Mouse (Mus musculus) right cerebral cortex, adult 2 months (tissue): ENCODE measurements around the gene Mia2.
"Not testable (repeated sequence)": the region's sequence is repeated elsewhere in the genome, so short reads cannot be mapped to it uniquely, and the experiment has no call there.

Source experiments
- DNase-seq, 2 experiments: peaks; one replicate each; pipeline ENCODE4 v3.0.0; 2021 to 2022; ENCODE audit warnings: low spot score in 2 of 2

The Mia2 gene

DNA sequence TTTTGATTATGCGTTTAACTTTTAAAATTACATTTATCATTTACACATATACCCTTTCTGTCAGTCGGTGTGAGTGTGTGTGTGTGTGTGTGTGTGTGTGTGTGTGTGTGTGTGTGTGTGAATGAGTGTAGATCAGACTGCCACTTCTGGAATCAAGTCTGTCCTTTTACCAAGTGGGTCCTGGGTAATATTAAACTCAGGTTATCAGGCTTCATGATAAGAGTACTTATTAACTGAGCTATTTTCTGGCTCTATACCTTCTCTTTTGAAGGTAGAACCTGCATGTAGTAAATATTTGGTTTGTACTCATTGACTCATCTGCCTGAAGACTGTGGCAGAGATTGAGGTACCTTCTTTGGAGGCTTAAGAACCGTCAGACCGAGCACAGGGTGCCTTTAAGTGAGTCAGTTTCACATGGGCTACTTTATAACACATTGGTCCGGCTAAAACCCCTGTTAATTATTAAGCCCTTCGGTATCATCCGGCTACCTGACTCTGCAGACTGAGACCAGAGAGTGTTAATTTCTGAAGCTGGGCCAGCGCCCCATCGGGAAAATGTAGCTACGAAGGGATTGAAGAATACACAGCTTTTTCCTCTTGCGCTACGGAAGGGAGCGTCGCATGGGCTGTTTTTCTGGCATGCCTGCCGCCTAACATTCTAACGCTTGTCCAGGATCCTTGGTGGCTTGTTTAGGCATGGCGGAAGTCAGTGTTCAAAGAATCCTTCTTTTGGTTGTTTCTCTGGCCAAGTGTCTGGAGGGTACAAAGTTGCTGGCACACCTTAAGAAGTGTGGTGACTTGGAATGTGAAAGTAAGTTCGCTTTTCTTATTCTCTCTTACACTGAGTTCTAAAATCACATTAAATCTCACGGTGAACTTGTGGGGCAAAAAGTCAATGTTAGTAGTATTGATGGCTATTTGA is at the start of gene Mia2:
Gene Mia2 (plus strand): TSS at position 696 of the 922 bp plus-strand sequence.
- no peak for DNase-seq

DNA sequence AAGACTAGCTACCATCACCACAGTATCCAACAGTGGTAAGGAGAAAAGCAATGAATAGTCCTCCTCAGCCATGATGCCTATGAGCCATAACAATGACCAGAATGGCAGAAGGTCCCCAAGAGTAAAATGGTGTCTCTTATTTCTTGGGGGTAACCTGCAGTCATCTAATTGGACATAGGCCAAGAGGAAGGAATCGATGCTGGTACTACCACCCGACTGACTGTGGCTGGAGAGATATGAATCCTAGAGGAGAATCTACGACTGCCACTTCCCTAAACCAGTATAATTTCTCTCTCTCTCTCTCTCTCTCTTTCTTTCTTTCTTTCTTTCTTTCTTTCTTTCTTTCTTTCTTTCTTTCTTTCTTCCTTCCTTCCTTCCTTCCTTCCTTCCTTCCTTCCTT is 43.1 kb upstream of the Mia2 start:
- DNase-seq: no peak

DNA sequence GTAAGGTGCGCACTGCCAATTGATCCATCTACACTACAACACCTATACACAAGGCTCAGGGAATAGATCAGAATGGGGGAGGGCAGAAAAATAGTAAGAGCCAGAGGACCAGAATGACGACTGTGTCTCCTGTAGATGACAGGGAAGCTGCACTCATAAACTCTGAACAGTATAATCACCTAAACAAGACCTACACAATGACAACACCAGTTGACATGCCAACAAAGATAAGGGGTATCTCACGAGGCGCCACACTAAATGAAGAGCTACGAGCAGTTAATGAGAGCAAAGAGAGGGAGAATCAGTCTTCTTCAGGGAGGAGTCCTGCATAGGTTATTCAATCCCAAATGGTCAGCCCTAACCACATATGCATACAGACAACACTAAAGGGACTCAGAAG is 42.4 kb upstream of the Mia2 start:
- DNase-seq: no peak

DNA sequence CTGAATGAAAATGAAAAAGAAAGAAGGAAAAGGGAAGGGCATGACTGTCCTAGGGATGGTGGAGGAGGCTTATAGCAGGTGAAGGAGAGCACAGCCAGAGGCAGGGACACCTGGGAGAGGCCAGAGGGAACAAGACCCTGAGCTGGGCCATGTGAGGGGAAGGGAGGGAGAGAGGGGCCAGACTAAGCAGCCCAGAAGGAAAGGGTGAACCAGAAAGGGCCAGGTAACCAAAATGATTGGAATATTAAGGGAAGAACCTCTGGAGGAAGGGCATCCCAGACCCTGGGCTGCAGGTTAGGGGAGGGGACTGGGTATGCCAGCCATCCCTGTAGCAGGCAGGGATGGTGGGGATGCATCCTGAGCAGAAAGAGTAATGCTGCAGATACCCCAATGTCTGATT is 41.6 kb upstream of the Mia2 start:
- DNase-seq: no peak

DNA sequence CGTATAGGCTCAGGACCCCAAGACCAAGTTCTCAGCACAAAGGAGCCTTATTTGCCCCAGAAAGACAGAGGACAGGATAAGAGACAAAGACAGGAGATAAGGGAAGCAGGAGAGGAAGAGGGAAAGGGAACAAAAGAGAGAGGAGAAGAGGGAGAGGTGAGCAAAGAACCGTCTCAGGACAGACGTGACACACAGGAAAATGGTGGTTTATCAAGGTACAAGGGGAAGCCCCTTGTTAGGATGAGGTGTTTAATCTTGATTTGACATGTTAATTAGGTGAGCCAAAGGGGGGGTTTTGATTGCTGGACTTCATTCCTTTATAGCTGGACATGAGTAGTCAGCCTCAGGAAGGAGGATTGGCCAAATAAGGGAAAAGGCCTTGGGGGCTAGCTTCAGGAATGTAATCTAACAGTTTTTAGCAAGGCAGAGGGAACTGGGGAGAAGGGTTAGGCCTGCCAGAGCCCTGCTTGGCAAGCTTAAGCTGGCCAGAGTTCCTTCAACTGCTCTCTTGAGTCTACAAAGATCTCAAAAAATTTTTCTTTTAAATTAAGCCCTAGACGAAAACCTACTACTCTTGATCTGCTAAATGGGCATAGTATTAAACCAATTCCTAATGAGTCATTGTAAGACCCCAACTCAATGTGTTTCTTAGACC is 40.3 kb upstream of the Mia2 start:
- no peak for DNase-seq

DNA sequence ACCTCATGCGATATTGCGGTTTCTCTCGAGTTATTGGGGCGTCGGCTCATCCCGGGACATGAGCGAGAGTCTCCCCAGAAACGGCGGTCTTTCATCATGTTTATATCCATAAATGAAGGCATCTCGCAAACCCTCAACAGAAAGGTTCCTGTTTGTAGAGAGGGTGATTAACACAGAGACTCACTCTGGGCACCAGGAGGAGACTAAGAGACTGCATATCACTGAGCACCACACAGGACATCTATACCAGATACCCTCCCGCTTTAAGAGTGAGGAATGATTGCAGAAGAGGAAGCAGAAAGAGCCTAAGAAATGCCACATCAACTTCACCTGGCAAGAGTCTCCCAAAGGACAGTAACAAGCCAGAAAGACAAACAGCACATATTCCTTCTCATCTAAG is 39.4 kb upstream of the Mia2 start:
- DNase-seq: no peak

DNA sequence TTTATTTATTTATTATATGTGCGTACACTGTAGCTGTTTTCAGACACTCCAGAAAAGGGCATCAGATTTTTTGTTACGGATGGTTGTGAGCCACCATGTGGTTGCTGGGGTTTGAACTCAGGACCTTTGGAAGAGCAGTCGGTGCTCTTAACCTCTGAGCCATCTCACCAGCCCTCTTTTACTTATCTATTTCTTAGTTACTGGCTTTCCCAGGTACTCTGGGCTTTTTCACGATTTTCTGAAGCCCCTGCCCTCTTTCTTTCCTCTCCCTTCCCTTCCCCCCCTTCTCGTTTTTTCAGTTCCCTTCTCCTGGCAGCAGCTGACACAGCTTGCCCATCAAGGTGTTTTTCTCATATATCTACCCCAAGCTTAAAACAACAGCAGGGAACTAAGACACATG is 37.4 kb upstream of the Mia2 start:
- DNase-seq: not testable (repeated sequence)

DNA sequence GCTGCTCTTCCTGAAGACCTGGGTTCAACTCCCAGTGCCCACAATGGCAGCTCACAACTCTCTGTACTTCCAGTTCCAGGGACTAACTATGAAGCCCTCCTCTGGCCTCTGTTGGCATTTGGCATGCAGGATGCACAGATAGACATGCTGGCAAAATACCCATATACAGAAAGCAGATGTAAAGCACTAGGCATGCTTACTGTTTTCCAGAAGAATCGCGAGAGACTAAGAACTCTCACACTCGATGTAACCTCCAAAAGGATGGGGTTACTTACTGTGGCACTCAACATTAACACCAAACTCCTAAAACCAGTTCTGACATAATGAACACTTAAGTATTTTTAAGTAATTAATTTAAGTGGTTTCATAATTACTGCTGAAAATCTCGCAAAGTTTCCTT is 35.3 kb upstream of the Mia2 start:
- DNase-seq: no peak

DNA sequence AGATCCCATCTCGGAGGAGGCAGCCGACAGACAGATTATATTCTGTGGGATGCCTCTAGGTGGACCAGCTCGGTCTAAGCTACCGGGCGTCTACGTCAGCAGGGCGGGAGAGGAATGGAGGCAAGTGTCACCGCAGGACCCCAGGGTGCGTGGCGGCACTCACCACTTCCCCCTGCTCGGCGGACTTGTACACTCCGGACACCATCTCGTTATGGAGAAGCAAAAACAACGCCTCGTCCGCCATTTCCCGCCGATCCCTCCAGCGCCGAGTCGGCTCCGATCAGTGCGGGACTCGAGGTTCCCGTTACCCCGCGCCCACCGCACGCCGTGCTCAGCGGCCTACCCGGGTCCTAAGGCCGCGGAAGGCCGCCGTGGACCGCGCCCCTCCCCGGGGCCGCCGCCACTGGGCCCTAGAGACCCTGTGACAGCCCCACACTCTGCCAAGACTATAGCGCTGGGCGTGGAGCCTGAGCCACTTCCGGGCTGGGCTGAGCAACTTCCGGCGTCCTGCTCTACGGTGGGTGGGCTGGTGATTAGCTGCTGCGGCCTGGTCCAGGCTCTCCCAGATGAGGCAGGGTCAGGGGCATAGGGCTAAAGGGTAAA is 34.5 kb upstream of the Mia2 start, which contains the start of gene Trappc6b:
Gene Trappc6b (minus strand): TSS at position 480 of the 603 bp plus-strand sequence.
- peak; percentile 73 to 81 for DNase-seq

DNA sequence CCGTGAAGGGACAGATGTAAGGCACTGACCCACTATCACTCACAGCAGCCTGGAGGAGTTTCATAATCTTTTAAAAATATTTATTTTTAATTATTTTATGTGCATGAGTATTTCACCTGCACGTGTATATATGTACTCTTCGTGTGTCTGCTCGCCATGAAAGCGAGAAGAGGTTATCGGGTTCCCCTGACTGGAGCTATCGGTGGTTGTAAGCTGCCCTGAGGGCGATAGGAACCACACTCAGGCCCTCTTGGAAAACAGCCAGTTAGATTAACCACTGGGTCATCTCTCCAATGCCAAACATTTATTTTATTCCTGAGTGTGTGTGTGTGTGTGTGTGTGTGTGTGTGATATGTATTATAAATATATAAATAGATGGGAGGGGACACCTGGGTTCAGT is 30.8 kb upstream of the Mia2 start:
- DNase-seq: no peak

DNA sequence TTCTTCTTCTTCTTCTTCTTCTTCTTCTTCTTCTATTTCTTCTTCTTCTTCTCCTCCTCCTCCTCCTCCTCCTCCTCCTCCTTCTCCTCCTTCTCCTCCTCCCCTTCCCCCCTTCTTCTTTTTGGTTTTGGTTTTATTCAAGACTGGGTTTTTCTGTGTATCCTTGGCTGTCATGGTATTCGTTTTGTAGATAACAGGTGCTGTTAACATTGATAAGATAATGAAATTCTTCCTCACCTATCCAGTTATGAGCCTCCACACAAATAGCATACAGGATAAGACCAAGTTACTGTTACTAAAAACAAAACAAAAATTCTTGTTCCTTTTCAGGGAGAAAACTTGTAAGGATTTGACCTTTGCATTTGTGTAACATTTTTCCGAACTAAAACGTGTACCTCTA is 29.8 kb upstream of the Mia2 start:
- DNase-seq: no peak

DNA sequence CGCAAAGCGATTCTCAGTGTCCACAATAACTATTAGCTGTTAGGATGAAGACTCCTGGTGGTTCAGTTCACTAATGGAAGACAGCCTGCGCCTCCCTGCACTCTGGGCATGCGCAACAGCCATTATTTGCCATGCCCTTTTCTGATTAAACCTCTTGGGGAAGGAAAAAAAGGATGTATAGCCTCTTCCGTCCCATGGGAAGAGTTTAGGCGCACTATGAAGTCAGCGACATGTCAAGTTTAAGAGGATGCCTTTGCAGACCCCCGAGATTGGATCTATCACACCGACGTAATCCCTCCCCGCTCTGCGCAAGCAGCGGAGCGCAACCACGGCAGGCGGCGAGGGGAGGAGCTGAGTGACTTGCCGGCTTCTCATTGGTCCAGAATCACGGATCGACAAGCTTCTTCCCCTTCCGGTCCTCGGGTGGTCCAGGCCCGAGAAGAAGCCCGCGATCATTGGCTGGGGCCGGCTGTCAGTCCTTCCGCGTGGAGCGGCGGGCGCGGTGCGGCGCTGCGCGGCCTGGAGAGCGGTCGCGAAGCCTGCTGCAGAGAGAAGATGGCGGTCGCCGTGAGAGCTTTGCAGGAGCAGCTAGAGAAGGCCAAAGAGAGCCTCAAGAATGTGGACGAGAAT is 29.0 kb upstream of the Mia2 start, which contains the start of gene Pnn:
Gene Pnn (plus strand): TSS at position 437 of the 630 bp plus-strand sequence.
- DNase-seq: peak; percentile 97 to 98

DNA sequence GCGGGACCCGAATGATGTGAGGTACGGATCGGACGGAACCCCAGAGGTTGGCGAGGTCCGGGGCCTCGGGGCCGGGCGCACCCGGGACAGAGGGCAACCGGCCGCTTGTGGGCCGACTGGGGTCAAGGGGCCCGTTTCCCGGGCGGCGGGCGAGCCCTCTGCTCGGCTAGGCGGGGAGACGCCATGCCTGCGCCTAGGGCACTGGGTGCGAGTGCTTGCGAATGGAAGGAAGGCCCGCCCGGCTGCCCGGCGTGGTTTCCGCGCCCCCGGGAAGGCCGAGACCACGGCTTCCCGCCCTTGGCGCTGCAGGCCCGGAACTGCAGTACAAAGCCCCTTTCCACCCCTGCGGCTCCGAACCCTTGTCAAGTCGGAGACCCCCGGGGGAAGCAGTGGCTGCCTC is 28.5 kb upstream of the Mia2 start:
- peak in 1 of 2 experiments; percentile 20 for DNase-seq

DNA sequence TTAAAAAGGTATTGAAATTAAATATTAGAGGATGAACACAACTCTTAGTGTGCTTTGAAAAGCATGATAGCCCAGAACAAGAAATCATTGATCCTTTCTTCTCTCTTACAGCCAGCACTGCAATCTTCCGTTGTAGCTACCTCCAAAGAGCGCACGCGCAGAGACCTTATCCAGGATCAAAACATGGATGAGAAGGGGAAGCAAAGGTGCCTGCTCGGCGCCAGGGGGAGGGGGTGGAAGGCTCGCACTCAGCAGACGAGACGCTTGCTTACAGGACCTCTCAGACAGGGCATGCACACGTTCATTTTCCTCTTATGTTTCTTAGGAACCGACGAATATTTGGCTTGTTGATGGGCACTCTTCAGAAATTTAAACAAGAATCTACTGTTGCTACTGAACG is 26.8 kb upstream of the Mia2 start:
- DNase-seq: no peak

DNA sequence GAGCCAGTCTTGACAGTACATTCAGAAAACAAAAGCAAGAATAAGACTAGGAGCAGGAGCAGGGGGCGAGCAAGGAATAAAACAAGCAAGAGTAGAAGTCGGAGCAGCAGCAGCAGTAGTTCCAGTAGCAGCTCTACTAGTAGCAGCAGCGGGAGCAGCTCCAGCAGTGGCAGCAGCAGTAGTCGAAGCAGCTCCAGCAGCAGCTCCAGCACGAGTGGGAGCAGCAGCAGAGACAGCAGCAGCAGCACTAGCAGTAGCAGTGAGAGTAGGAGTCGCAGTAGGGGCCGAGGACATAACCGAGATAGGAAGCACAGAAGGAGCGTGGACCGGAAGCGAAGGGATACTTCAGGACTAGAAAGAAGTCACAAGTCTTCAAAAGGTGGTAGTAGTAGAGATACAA is 23.3 kb upstream of the Mia2 start:
- peak; percentile 23 to 29 for DNase-seq

DNA sequence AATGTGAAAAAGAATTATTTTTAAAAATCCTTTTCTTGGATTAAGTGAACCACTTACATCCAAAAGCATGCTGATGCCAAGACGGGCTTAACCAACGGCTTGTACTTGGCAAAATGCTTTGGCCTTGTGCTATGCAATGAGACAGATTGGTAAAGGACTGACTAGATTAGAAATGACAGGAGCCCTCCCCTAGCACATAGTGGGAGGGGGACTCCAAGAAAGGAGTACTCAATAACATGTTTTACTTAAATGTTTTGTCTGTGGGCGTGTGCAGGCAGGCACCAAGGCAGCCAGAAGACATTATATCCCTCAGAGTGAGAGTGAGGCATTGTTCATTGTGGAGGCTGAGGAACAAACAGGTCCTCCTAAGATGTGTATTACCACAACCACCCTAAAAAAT is 21.5 kb upstream of the Mia2 start:
- peak; percentile 15 to 30 for DNase-seq

DNA sequence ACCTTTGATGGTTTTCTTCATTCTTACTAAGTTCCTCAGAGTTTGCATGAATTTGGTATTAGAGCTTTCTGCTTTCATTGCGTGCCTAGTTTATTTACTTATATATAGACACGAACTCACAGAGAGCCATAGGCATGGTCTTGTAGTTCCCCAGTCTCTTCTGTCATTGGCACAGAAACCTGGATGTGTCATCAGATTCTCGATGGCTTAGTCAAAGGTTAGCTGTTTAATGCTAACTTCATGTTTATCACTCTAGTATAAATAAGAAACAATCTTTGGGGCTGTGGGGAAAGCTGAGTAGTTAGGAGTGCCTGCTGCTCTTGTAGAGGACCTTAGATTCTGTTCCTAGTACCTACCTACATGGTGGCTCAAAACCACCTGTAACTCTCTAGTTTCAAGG is 18.6 kb upstream of the Mia2 start:
- DNase-seq: no peak

DNA sequence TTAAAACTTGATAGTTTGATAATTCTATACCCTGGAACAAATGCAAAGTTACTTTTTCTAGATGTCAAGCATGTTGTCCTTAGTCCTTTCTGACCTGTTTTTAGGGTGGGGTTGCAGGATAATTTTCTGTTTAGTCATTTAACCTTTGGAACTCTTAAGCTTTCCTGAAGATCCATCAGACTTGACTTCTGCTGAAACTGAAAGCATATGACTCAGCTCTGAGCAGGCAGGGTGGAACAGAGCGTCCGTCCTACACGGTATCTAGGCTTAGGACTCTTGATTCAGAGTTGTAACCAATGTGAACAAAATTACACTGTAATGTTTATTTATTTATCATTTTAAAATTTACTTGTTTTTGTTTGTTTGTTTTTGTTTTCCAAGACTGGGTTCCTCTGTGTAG is 17.7 kb upstream of the Mia2 start:
- DNase-seq: no peak

DNA sequence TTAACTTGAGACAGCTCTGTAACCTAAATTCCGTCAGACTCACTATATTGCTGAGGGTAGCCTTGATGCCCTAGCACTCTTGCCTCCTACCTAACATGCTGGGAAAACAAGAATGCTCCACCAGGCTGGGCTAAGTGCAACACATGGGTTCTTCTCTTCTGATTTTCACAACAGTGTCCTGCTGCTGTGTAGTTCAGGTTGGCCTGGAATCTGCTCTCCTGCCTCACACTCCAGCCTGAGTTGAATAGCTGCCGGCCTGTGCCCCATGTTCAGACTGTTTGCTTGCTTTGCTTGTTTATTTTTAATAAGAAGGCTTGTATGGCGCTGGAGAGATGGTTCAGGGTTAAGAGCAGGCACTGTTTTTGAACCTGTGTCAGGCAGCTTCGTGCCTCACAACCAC is 15.1 kb upstream of the Mia2 start:
- no peak for DNase-seq

DNA sequence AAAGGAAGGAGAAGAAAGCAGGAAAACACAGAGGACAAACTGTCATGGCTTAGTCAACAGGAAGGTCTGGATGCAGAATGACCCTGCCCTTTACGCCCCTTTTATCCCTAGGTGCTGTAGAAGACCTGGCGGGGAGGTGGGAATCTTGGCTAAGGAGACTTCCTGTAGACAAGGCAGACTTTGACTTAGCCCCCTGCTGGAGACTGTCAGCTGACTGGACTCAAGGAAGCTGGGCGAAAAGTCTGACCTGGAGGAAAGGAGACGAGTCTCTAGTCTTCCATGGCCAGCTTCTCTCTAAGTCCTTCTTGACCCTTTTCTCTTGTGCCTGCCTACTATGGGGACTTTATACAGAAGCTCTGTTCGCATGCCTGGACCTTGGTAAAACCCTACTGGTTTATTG is 11.2 kb upstream of the Mia2 start:
- DNase-seq: no peak

DNA sequence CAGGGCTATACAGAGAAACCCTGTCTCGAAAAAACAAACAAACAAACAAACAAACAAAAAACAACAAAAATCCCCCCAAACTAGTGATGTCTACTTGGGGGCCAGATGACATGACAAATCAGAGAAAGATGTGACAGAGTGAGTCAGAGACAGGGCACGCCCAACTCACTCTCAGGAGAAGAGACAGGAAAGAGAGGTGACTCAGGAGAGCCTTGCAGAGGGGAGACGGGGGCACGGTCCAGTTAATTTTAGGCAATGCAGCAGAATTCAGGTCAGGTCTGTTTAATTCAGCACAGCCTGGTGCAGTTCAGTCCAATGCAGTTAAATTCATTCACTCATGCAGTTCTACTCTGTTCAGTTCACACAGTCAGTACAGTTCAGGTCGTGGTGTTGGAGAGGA is 9.4 kb upstream of the Mia2 start:
- DNase-seq: no peak

DNA sequence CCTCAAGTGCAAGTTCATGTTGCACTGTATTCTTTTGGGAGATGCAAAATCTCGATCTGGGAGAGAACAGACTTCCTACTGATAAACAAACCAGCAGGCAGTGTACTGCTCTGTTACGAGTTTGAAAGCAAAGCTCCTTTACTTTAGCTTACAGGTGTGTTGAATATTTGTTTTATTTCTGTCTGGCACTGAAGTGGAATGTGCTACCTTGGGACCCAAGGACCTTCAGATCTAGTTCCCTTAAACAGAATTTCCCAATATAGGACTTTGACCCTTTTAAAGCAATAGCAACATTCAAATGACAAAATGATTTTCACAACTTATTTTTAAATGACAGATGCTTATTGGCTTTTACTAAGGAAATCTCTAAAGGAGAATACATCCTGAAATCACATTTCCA is 2.1 kb upstream of the Mia2 start:
- DNase-seq: no peak
